Mouse (Mus musculus): ENCODE results near the gene Gclc. TPM values are rescaled to one million over a fixed set of nuclear protein-coding genes. Genes with fewer than 3 reads are reported as not detected.

Gene Gclc
- polyA plus RNA-seq, 1 experiment from 2014 or later: 29.7 TPM

DNA sequence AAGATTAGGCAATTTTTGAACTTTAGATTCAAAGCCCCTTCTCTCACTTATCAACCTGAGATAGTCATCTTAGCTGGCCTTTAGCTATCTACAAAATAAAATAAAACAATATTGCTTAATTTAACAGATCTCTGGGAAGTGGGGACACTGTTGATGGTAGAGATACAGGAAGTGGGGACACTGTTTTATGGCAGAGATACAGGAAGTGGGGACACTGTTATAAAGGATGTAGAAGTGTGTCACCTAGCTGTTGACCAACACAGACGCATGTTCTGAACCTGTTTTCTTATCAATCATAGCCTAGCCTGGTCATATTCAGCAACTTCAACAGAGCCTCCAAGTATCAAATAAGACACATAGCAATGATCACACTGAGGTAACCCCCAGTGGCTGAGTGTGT is 38.3 kb upstream of the Gclc start:
- 66% methylated on average over 1 of the region's 1 CpGs for whole genome bisulfite sequencing

GRCm38 (mm10) chr9:77717831-77718435 is 36.4 kb upstream of the Gclc start:
- H3K9me3 ChIP-seq (ENCODE audit: control insufficient read depth, low read length): no peaks in the 10 kb centered on the region
- no peaks in the 10 kb centered on the region for H3K4me1 ChIP-seq (replicated peaks; ENCODE audit: control insufficient read depth, insufficient read depth, low read length)
- no peak overlapping the region for H3K4me3 ChIP-seq (ENCODE audit: low read depth, low read length)
- WGBS: 56% methylated on average over 5 of the region's 5 CpGs
- ATAC-seq (replicated peaks; ENCODE audit: low FRiP score) (no peak), DNase-seq (ENCODE audit: low spot score) (no peak)
- H3K27ac ChIP-seq (ENCODE audit: low read depth, low read length): no peak overlapping the region
- no peak overlapping the region for H3K4me2 ChIP-seq
- no peaks in the 10 kb centered on the region for H3K27me3 ChIP-seq (replicated peaks; ENCODE audit: control insufficient read depth, insufficient read depth, low read length)
- H3K36me3 ChIP-seq (ENCODE audit: control insufficient read depth, insufficient read depth, low read length): no peaks in the 10 kb centered on the region
- H3K9ac ChIP-seq (ENCODE audit: low read depth, low read length): no peak overlapping the region

More for the DNA sequence above, 38.3 kb upstream of the Gclc start:
- no peak overlapping the region for H3K4me2 ChIP-seq
- H3K36me3 ChIP-seq (ENCODE audit: control insufficient read depth, insufficient read depth, low read length): no peaks in the 10 kb centered on the region
- H3K9ac ChIP-seq (ENCODE audit: low read depth, low read length): no peak overlapping the region
- no peak overlapping the region for H3K4me3 ChIP-seq (ENCODE audit: low read depth, low read length)
- H3K4me1 ChIP-seq (replicated peaks; ENCODE audit: control insufficient read depth, insufficient read depth, low read length): no peaks in the 10 kb centered on the region
- no peak overlapping the region for H3K27ac ChIP-seq (ENCODE audit: low read depth, low read length)
- H3K27me3 ChIP-seq (replicated peaks; ENCODE audit: control insufficient read depth, insufficient read depth, low read length): no peaks in the 10 kb centered on the region
- no peak for DNase-seq (ENCODE audit: low spot score)
- H3K9me3 ChIP-seq (ENCODE audit: control insufficient read depth, low read length): no peaks in the 10 kb centered on the region
- no peak for ATAC-seq (replicated peaks; ENCODE audit: low FRiP score)

- no peaks in the 10 kb centered on the region for H3K36me3 ChIP-seq (ENCODE audit: control insufficient read depth, insufficient read depth, low read length)
- H3K4me1 ChIP-seq (replicated peaks; ENCODE audit: control insufficient read depth, insufficient read depth, low read length): no peaks in the 10 kb centered on the region
- no peak overlapping the region for H3K4me2 ChIP-seq
- 82% methylated on average over 8 of the region's 8 CpGs for WGBS
- no peak overlapping the region for H3K4me3 ChIP-seq (ENCODE audit: low read depth, low read length)
- H3K27ac ChIP-seq (ENCODE audit: low read depth, low read length): no peak overlapping the region
- DNase-seq (ENCODE audit: low spot score) (no peak), ATAC-seq (replicated peaks; ENCODE audit: low FRiP score) (no peak)
- H3K9me3 ChIP-seq (ENCODE audit: control insufficient read depth, low read length): no peaks in the 10 kb centered on the region
- H3K9ac ChIP-seq (ENCODE audit: low read depth, low read length): no peak overlapping the region
- no peaks in the 10 kb centered on the region for H3K27me3 ChIP-seq (replicated peaks; ENCODE audit: control insufficient read depth, insufficient read depth, low read length)
These were observed 35.4 kb upstream of the Gclc start for GRCm38 (mm10) chr9:77718816-77719411.

DNA sequence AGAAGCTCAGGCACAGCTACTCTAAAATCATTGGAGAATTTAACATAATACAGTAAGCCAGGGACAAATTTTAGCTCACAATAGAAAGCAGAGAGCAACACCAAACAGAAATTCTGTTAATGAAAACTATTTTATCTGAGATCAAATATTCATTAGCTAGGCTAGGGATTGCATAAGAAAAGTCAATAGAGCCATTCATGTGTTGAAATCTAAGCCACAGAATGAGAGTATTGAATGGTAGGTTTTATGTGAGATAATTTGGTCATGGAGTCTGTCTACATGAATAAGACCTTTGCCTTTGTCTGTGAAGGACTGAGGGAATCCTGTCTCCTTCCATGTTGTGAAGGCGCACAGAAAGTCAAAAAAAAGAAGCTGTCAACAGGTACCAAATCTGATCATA is 34.7 kb upstream of the Gclc start:
- Histone ChIP-seq H3K36me3 (ENCODE audit: control insufficient read depth, insufficient read depth, low read length) (no peaks in the 10 kb centered on the region), H3K4me3 (ENCODE audit: low read depth, low read length) (no peak overlapping the region), H3K9ac (ENCODE audit: low read depth, low read length) (no peak overlapping the region), H3K4me2 (no peak overlapping the region), H3K4me1 (replicated peaks; ENCODE audit: control insufficient read depth, insufficient read depth, low read length) (no peaks in the 10 kb centered on the region), H3K27me3 (replicated peaks; ENCODE audit: control insufficient read depth, insufficient read depth, low read length) (no peaks in the 10 kb centered on the region), H3K27ac (ENCODE audit: low read depth, low read length) (no peak overlapping the region), H3K9me3 (ENCODE audit: control insufficient read depth, low read length) (no peaks in the 10 kb centered on the region)
- DNase-seq (ENCODE audit: low spot score): no peak
- no peak for ATAC-seq (replicated peaks; ENCODE audit: low FRiP score)
- 74% methylated on average over 1 of the region's 1 CpGs for WGBS

- H3K27me3 ChIP-seq (replicated peaks; ENCODE audit: control insufficient read depth, insufficient read depth, low read length): no peaks in the 10 kb centered on the region
- H3K4me2 ChIP-seq: no peak overlapping the region
- H3K36me3 ChIP-seq (ENCODE audit: control insufficient read depth, insufficient read depth, low read length): no peaks in the 10 kb centered on the region
- H3K27ac ChIP-seq (ENCODE audit: low read depth, low read length): no peak overlapping the region
- H3K4me1 ChIP-seq (replicated peaks; ENCODE audit: control insufficient read depth, insufficient read depth, low read length): no peaks in the 10 kb centered on the region
- H3K9ac ChIP-seq (ENCODE audit: low read depth, low read length): no peak overlapping the region
- DNase-seq (ENCODE audit: low spot score): no peak
- WGBS: 95% methylated on average over 1 of the region's 1 CpGs
- no peak for ATAC-seq (replicated peaks; ENCODE audit: low FRiP score)
- H3K9me3 ChIP-seq (ENCODE audit: control insufficient read depth, low read length): no peaks in the 10 kb centered on the region
- no peak overlapping the region for H3K4me3 ChIP-seq (ENCODE audit: low read depth, low read length)
These were observed 32.0 kb upstream of the Gclc start for GRCm38 (mm10) chr9:77722381-77722780.

DNA sequence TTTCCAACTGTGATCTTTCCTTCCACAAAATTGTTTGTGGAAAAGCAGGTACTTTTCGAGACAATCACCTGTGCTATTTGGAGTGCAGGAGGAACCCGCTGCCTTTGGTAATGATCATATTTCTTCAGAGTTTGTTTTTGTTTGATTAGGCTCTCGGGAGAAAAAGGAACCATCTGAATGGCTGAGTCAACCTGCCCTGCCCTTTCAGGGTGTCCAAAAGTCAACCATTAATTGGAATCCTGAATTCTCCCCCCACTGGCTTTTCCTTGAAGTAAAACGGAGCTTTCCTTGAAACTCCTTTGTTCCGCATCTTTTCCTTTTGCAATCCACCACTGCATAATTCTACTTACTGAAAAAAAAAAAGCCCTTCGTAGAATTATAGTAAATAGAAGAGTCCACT is 30.1 kb upstream of the Gclc start:
- H3K27ac ChIP-seq (ENCODE audit: low read depth, low read length): no peak overlapping the region
- H3K27me3 ChIP-seq (replicated peaks; ENCODE audit: control insufficient read depth, insufficient read depth, low read length): no peaks in the 10 kb centered on the region
- H3K36me3 ChIP-seq (ENCODE audit: control insufficient read depth, insufficient read depth, low read length): no peaks in the 10 kb centered on the region
- no peak overlapping the region for H3K4me2 ChIP-seq
- H3K9me3 ChIP-seq (ENCODE audit: control insufficient read depth, low read length): no peaks in the 10 kb centered on the region
- DNase-seq (ENCODE audit: low spot score) (no peak), ATAC-seq (replicated peaks; ENCODE audit: low FRiP score) (no peak)
- no peak overlapping the region for H3K4me3 ChIP-seq (ENCODE audit: low read depth, low read length)
- H3K4me1 ChIP-seq (replicated peaks; ENCODE audit: control insufficient read depth, insufficient read depth, low read length): no peaks in the 10 kb centered on the region
- H3K9ac ChIP-seq (ENCODE audit: low read depth, low read length): no peak overlapping the region
- 72% methylated on average over 6 of the region's 6 CpGs for WGBS

DNA sequence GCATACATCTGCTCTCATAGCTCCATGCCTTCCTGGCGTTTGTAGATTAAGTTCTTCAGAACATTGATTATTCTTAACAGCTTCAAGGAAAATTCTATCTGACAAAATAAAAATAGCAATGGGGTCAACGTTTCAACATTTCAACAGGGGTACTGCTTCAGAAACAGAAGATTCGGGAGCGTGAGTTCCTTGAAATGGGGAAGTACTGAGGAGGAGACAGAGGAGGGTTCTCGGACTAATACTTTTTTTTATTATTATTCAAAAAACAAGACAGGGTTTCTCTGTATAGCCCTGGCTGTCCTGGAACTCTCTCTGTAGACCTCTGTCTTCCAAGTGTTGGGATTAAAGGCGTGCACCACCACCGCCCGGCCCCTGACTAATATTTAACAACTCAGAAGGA is 28.9 kb upstream of the Gclc start:
- Histone ChIP-seq H3K4me3 (ENCODE audit: low read depth, low read length) (no peak overlapping the region), H3K4me2 (no peak overlapping the region), H3K27ac (ENCODE audit: low read depth, low read length) (no peak overlapping the region), H3K9ac (ENCODE audit: low read depth, low read length) (no peak overlapping the region), H3K4me1 (replicated peaks; ENCODE audit: control insufficient read depth, insufficient read depth, low read length) (no peaks in the 10 kb centered on the region), H3K36me3 (ENCODE audit: control insufficient read depth, insufficient read depth, low read length) (no peaks in the 10 kb centered on the region), H3K27me3 (replicated peaks; ENCODE audit: control insufficient read depth, insufficient read depth, low read length) (no peaks in the 10 kb centered on the region), H3K9me3 (ENCODE audit: control insufficient read depth, low read length) (no peaks in the 10 kb centered on the region)
- 64% methylated on average over 8 of the region's 8 CpGs for WGBS
- ATAC-seq (replicated peaks; ENCODE audit: low FRiP score): no peak
- no peak for DNase-seq (ENCODE audit: low spot score)

- H3K4me1 ChIP-seq (replicated peaks; ENCODE audit: control insufficient read depth, insufficient read depth, low read length): no peaks in the 10 kb centered on the region
- H3K27me3 ChIP-seq (replicated peaks; ENCODE audit: control insufficient read depth, insufficient read depth, low read length): no peaks in the 10 kb centered on the region
- no peaks in the 10 kb centered on the region for H3K36me3 ChIP-seq (ENCODE audit: control insufficient read depth, insufficient read depth, low read length)
- no peak overlapping the region for H3K4me3 ChIP-seq (ENCODE audit: low read depth, low read length)
- H3K9me3 ChIP-seq (ENCODE audit: control insufficient read depth, low read length): no peaks in the 10 kb centered on the region
- no peak overlapping the region for H3K27ac ChIP-seq (ENCODE audit: low read depth, low read length)
- ATAC-seq (replicated peaks; ENCODE audit: low FRiP score) (no peak), DNase-seq (ENCODE audit: low spot score) (no peak)
- 81% methylated on average over 6 of the region's 6 CpGs for WGBS
- no peak overlapping the region for H3K4me2 ChIP-seq
- H3K9ac ChIP-seq (ENCODE audit: low read depth, low read length): no peak overlapping the region
These were observed 28.2 kb upstream of the Gclc start for GRCm38 (mm10) chr9:77726018-77726684.

- Histone ChIP-seq H3K9ac (ENCODE audit: low read depth, low read length) (no peak overlapping the region), H3K4me3 (ENCODE audit: low read depth, low read length) (no peak overlapping the region), H3K9me3 (ENCODE audit: control insufficient read depth, low read length) (no peaks in the 10 kb centered on the region), H3K36me3 (ENCODE audit: control insufficient read depth, insufficient read depth, low read length) (no peaks in the 10 kb centered on the region), H3K4me1 (replicated peaks; ENCODE audit: control insufficient read depth, insufficient read depth, low read length) (no peaks in the 10 kb centered on the region), H3K27ac (ENCODE audit: low read depth, low read length) (no peak overlapping the region), H3K4me2 (no peak overlapping the region), H3K27me3 (replicated peaks; ENCODE audit: control insufficient read depth, insufficient read depth, low read length) (no peaks in the 10 kb centered on the region)
- ATAC-seq (replicated peaks; ENCODE audit: low FRiP score) (no peak), DNase-seq (ENCODE audit: low spot score) (no peak)
- 74% methylated on average over 2 of the region's 2 CpGs for WGBS
These were observed 27.3 kb upstream of the Gclc start for GRCm38 (mm10) chr9:77727012-77727411.

All from liver, embryonic 11.5 days (tissue).